Mouse (Mus musculus) mouse embryonic stem cell (cell line): ENCODE measurements at regions not wholly inside any gene's neighbourhood (a gene's known extent, or its start where the extent isn't known, plus 50 kb on each side); places are given as distances from the start of the nearest gene placed in this dataset.

Source experiments
- in situ Hi-C, 2 experiments: fragments of 300-500 bp; cut with MboI; formaldehyde crosslinking; loops; 1 replicate in 1 of 2; 3 replicates in 1 of 2; pipeline ENCODE4 v1.14.3; 2019 to 2020; ENCODE audit warnings: low sequenced_read_pairs in 2 of 2, low pct_unique_long_range_greater_than_20kb in 1 of 2, mixed read lengths in 1 of 2; ENCODE audit not compliant: unreplicated experiment in 1 of 2

- in situ Hi-C loops: no loop called here
Observed at GRCm38 (mm10) chr7:70144726-70145271, 221.7 kb downstream of the Nr2f2 start.

- in situ Hi-C loops: no loop called here
Observed at GRCm38 (mm10) chr7:70136837-70137236, 229.7 kb downstream of the Nr2f2 start.

GRCm38 (mm10) chr7:70135416-70135815 lies 231.1 kb downstream of the Nr2f2 start:
- in situ Hi-C loops: no loop called here

GRCm38 (mm10) chr7:70129963-70130362 lies 236.6 kb downstream of the Nr2f2 start:
- in situ Hi-C loops: no loop called here

- in situ Hi-C loops: no loop called here
Observed at GRCm38 (mm10) chr7:70122818-70123217, 243.7 kb downstream of the Nr2f2 start.

GRCm38 (mm10) chr7:70119517-70119916 lies 247.0 kb downstream of the Nr2f2 start:
- in situ Hi-C loops: no loop called here

- in situ Hi-C loops: no loop called here
Observed at GRCm38 (mm10) chr7:70118971-70119370, 247.6 kb downstream of the Nr2f2 start.

GRCm38 (mm10) chr7:70117930-70118922 lies 248.3 kb downstream of the Nr2f2 start:
- in situ Hi-C loops: no loop called here

GRCm38 (mm10) chr7:70109013-70109412 lies 257.5 kb downstream of the Nr2f2 start:
- in situ Hi-C loops: no loop called here

- in situ Hi-C loops: no loop called here
Observed at GRCm38 (mm10) chr7:70105024-70105423, 261.5 kb downstream of the Nr2f2 start.

- in situ Hi-C loops: no loop called here
Observed at GRCm38 (mm10) chr7:70104486-70104885, 262.0 kb downstream of the Nr2f2 start.

- in situ Hi-C loops: no loop called here
Observed at GRCm38 (mm10) chr7:70103680-70104079, 262.9 kb downstream of the Nr2f2 start.

GRCm38 (mm10) chr7:70099001-70099400 lies 267.5 kb downstream of the Nr2f2 start:
- in situ Hi-C loops: no loop called here

GRCm38 (mm10) chr7:70093916-70094784 lies 272.4 kb downstream of the Nr2f2 start:
- in situ Hi-C loops: no loop called here

- in situ Hi-C loops: no loop called here
Observed at GRCm38 (mm10) chr7:70092089-70092488, 274.4 kb downstream of the Nr2f2 start.

- in situ Hi-C loops: no loop called here
Observed at GRCm38 (mm10) chr7:70089121-70089520, 277.4 kb downstream of the Nr2f2 start.

- in situ Hi-C loops: no loop called here
Observed at GRCm38 (mm10) chr7:70069662-70070061, 296.9 kb downstream of the Nr2f2 start.

- in situ Hi-C loops: no loop called here
Observed at GRCm38 (mm10) chr7:70067828-70068719, 298.5 kb downstream of the Nr2f2 start.
